Mouse (Mus musculus): Measurements from ENCODE around the gene Tbx19. TPM values are rescaled to one million over a fixed set of nuclear protein-coding genes. Genes with fewer than 3 reads are reported as not detected.

Gene Tbx19
- total and polyA plus RNA-seq, 3 experiments = 0.04 to 0.66 (median 0.44) TPM

GRCm38 (mm10) chr1:165114460-165115175, 46.0 kb downstream of the Tbx19 start:
- no peaks in the 10 kb centered on the region for H3K36me3 ChIP-seq (replicated peaks in 1 of 2; ENCODE audit: control insufficient read depth in 1 of 2, insufficient read depth in 1 of 2, low read length in 1 of 2)
- dilution Hi-C loops (cut with MboI; ENCODE audit: extremely low pct_ligation_motif_present, extremely low pct_unique_long_range_greater_than_20kb, low sequenced_read_pairs) = no loop called here
- no peaks in the 10 kb centered on the region for H3K4me1 ChIP-seq (ENCODE audit: control insufficient read depth in 1 of 2, insufficient read depth in 2 of 2)
- H3K27ac ChIP-seq (ENCODE audit: insufficient read depth, low read depth) = no peak overlapping the region
- H3K9ac ChIP-seq (ENCODE audit: insufficient read depth, low read depth) = no peak overlapping the region
- no peaks in the 10 kb centered on the region for H3K27me3 ChIP-seq (replicated peaks)
- H3K9me3 ChIP-seq (replicated peaks; ENCODE audit: low read length) = no peaks in the 10 kb centered on the region
- DNase-seq (ENCODE audit: extremely low read depth) = peak; percentile 42
- no peak overlapping the region for H3K4me2 ChIP-seq (ENCODE audit: insufficient read depth, low read depth, poor library complexity, severe bottlenecking)
- H3K4me3 ChIP-seq (replicated peaks in 1 of 3; ENCODE audit: low read depth in 2 of 3, low read length in 2 of 3, poor library complexity in 1 of 3) = no peak overlapping the region
- no peaks in the 10 kb centered on the region for H3K79me2 ChIP-seq (replicated peaks; ENCODE audit: control insufficient read depth, extremely low read depth, insufficient read depth, poor library complexity, severe bottlenecking)
- in situ Hi-C loops (cut with MboI; ENCODE audit: low pct_ligation_motif_present, low pct_unique_long_range_greater_than_20kb, low sequenced_read_pairs) = loop anchor here (25.0 kb wide), 1 partner anchor 802 kb away; the partner anchor contains the start of genes Blzf1 and Nme7
- no peak for TF ChIP-seq MEF2A (IDR thresholded peaks at IDR 0.05; ENCODE audit: borderline replicate concordance, low read depth, low read length)
- TF ChIP-seq MYC (IDR thresholded peaks at IDR 0.05; ENCODE audit: low read depth, low read length) = no peak
- TF ChIP-seq RAD21 (IDR thresholded peaks at IDR 0.05; ENCODE audit: low read depth, low read length) = peak; percentile 62
- no peak for TF ChIP-seq E2F4 (IDR thresholded peaks at IDR 0.05; ENCODE audit: insufficient replicate concordance, low read depth, low read length)
- TF ChIP-seq ZNF384 (IDR thresholded peaks at IDR 0.05; ENCODE audit: low read depth, low read length) = no peak
- TF ChIP-seq USF2 (conservative IDR thresholded peaks at IDR 0.05; ENCODE audit: low read depth, low read length) = no peak
- TF ChIP-seq SMC3 (IDR thresholded peaks at IDR 0.05; ENCODE audit: low read depth, low read length) = peak; percentile 54
- peak; percentile 13 to 65; a peak in 2 of 4 replicates for TF ChIP-seq CTCF (conservative IDR thresholded peaks at IDR 0.05 in 1 of 2, IDR thresholded peaks at IDR 0.05 in 1 of 2; ENCODE audit: low read depth in 2 of 2, low read length in 2 of 2)
- TF ChIP-seq ZC3H11A (IDR thresholded peaks at IDR 0.05; ENCODE audit: low read depth, low read length) = peak; percentile 4; the same call in 1 of the 2 replicates
- no peak for TF ChIP-seq MAFK (IDR thresholded peaks at IDR 0.05; ENCODE audit: insufficient replicate concordance, low read length)

GRCm38 (mm10) chr1:165113700-165114099, 46.9 kb downstream of the Tbx19 start:
- H3K4me3 ChIP-seq (replicated peaks in 1 of 3; ENCODE audit: low read depth in 2 of 3, low read length in 2 of 3, poor library complexity in 1 of 3) = no peak overlapping the region
- no peaks in the 10 kb centered on the region for H3K27me3 ChIP-seq (replicated peaks)
- in situ Hi-C loops (cut with MboI; ENCODE audit: low pct_ligation_motif_present, low pct_unique_long_range_greater_than_20kb, low sequenced_read_pairs) (loop anchor here (25.0 kb wide), 1 partner anchor 801 kb away; the partner anchor contains the start of genes Blzf1 and Nme7), dilution Hi-C loops (cut with MboI; ENCODE audit: extremely low pct_ligation_motif_present, extremely low pct_unique_long_range_greater_than_20kb, low sequenced_read_pairs) (no loop called here)
- no peaks in the 10 kb centered on the region for H3K9me3 ChIP-seq (replicated peaks; ENCODE audit: low read length)
- DNase-seq (ENCODE audit: extremely low read depth) = no peak
- H3K9ac ChIP-seq (ENCODE audit: insufficient read depth, low read depth) = no peak overlapping the region
- H3K4me2 ChIP-seq (ENCODE audit: insufficient read depth, low read depth, poor library complexity, severe bottlenecking) = no peak overlapping the region
- no peaks in the 10 kb centered on the region for H3K4me1 ChIP-seq (ENCODE audit: control insufficient read depth in 1 of 2, insufficient read depth in 2 of 2)
- no peak overlapping the region for H3K27ac ChIP-seq (ENCODE audit: insufficient read depth, low read depth)
- no peaks in the 10 kb centered on the region for H3K79me2 ChIP-seq (replicated peaks; ENCODE audit: control insufficient read depth, extremely low read depth, insufficient read depth, poor library complexity, severe bottlenecking)
- TF ChIP-seq POLR2A (IDR thresholded peaks at IDR 0.05; ENCODE audit: low read depth, low read length) = no peak
- no peak for TF ChIP-seq USF2 (conservative IDR thresholded peaks at IDR 0.05; ENCODE audit: low read depth, low read length)
- TF ChIP-seq CHD2 (IDR thresholded peaks at IDR 0.05; ENCODE audit: low read length) = no peak
- no peaks in the 10 kb centered on the region for H3K36me3 ChIP-seq (replicated peaks in 1 of 2; ENCODE audit: control insufficient read depth in 1 of 2, insufficient read depth in 1 of 2, low read length in 1 of 2)

GRCm38 (mm10) chr1:165110659-165111058, 49.9 kb downstream of the Tbx19 start:
- Histone ChIP-seq H3K27me3 (replicated peaks) (no peaks in the 10 kb centered on the region), H3K4me3 (replicated peaks in 1 of 3; ENCODE audit: low read depth in 2 of 3, low read length in 2 of 3, poor library complexity in 1 of 3) (no peak overlapping the region), H3K79me2 (replicated peaks; ENCODE audit: control insufficient read depth, extremely low read depth, insufficient read depth, poor library complexity, severe bottlenecking) (no peaks in the 10 kb centered on the region), H3K9ac (ENCODE audit: insufficient read depth, low read depth) (no peak overlapping the region), H3K4me1 (ENCODE audit: control insufficient read depth in 1 of 2, insufficient read depth in 2 of 2) (no peaks in the 10 kb centered on the region), H3K27ac (ENCODE audit: insufficient read depth, low read depth) (no peak overlapping the region), H3K36me3 (replicated peaks in 1 of 2; ENCODE audit: control insufficient read depth in 1 of 2, insufficient read depth in 1 of 2, low read length in 1 of 2) (no peaks in the 10 kb centered on the region), H3K9me3 (replicated peaks; ENCODE audit: low read length) (no peaks in the 10 kb centered on the region), H3K4me2 (ENCODE audit: insufficient read depth, low read depth, poor library complexity, severe bottlenecking) (no peak overlapping the region)
- dilution Hi-C loops (cut with MboI; ENCODE audit: extremely low pct_ligation_motif_present, extremely low pct_unique_long_range_greater_than_20kb, low sequenced_read_pairs) (no loop called here), in situ Hi-C loops (cut with MboI; ENCODE audit: low pct_ligation_motif_present, low pct_unique_long_range_greater_than_20kb, low sequenced_read_pairs) (loop anchor here (25.0 kb wide), 1 partner anchor 798 kb away; the partner anchor contains the start of genes Blzf1 and Nme7)
- no peak for DNase-seq (ENCODE audit: extremely low read depth)
- TF ChIP-seq E2F4 (IDR thresholded peaks at IDR 0.05; ENCODE audit: insufficient replicate concordance, low read depth, low read length) (no peak), CHD2 (IDR thresholded peaks at IDR 0.05; ENCODE audit: low read length) (no peak), ZKSCAN1 (IDR thresholded peaks at IDR 0.05; ENCODE audit: borderline replicate concordance, low read depth, low read length) (no peak), UBTF (IDR thresholded peaks at IDR 0.05; ENCODE audit: low read depth, low read length) (no peak), POLR2AphosphoS2 (IDR thresholded peaks at IDR 0.05; ENCODE audit: low read depth, low read length) (no peak), RAD21 (IDR thresholded peaks at IDR 0.05; ENCODE audit: low read depth, low read length) (no peak), JUN (IDR thresholded peaks at IDR 0.05; ENCODE audit: insufficient read depth, low read depth, low read length) (no peak), MAX (IDR thresholded peaks at IDR 0.05; ENCODE audit: low read length) (no peak), SMC3 (IDR thresholded peaks at IDR 0.05; ENCODE audit: low read depth, low read length) (no peak), IRF4 (IDR thresholded peaks at IDR 0.05; ENCODE audit: low read depth, low read length) (no peak), TBP (conservative IDR thresholded peaks at IDR 0.05; ENCODE audit: low read depth, low read length) (no peak), USF2 (conservative IDR thresholded peaks at IDR 0.05; ENCODE audit: low read depth, low read length) (no peak), TCF12 (IDR thresholded peaks at IDR 0.05; ENCODE audit: low read depth, low read length) (no peak), JUND (conservative IDR thresholded peaks at IDR 0.05; ENCODE audit: low read depth, low read length) (no peak), ELF1 (IDR thresholded peaks at IDR 0.05; ENCODE audit: low read depth, low read length) (no peak), ETS1 (conservative IDR thresholded peaks at IDR 0.05; ENCODE audit: low read depth, low read length) (no peak), MAZ (IDR thresholded peaks at IDR 0.05; ENCODE audit: low read depth, low read length) (no peak)
